29 mouse cellular contexts compared by ENCODE assay signal in genomic region chr2:21129621-21130020, GRCm38 (mm10).
DNase-seq lines count a peak whose midpoint lies in the region; ATAC-seq lines count a peak whose summit lies in the region.
"Had no signal": no experiment of that assay in that cellular context is flagged by ENCODE, and none has a peak within 500 bp of the region (broad histone marks: within the 10 kb centered on the region; RNA-seq: fewer than 3 reads in every experiment).

No protein-coding gene starts in this region.

- H3K27ac ChIP-seq in forebrain, embryonic 14.5 days (ENCODE audit: low read depth, low read length), result no peak overlapping the region
- H3K27ac ChIP-seq in forebrain, embryonic 16.5 days (ENCODE audit: low read length), result no peak overlapping the region
- H3K27ac ChIP-seq: embryonic facial prominence, embryonic 10.5 days; embryonic facial prominence, embryonic 13.5 days; heart, adult 2 months; heart, embryonic 10.5 days; heart, embryonic 13.5 days; hindbrain, embryonic 14.5 days; hindbrain, postnatal 0 days had no signal

- no peaks in the 10 kb centered on the region for H3K27me3 ChIP-seq in forebrain, embryonic 14.5 days (replicated peaks; ENCODE audit: control insufficient read depth, insufficient read depth, low read length)
- H3K27me3 ChIP-seq in forebrain, embryonic 16.5 days (replicated peaks; ENCODE audit: control insufficient read depth, insufficient read depth, low read length), result no peaks in the 10 kb centered on the region
- H3K27me3 ChIP-seq: embryonic facial prominence, embryonic 13.5 days; heart, embryonic 13.5 days; Patski had no signal

- 24% methylated on average over 7 of the region's 7 CpGs for WGBS in forebrain, embryonic 14.5 days
- 32% methylated on average over 7 of the region's 7 CpGs for WGBS in forebrain, embryonic 16.5 days

- H3K9ac ChIP-seq in forebrain, embryonic 14.5 days (ENCODE audit: low read length), result no peak overlapping the region
- H3K9ac ChIP-seq in forebrain, embryonic 16.5 days (replicated peaks; ENCODE audit: low read depth, low read length), result no peak overlapping the region
- H3K9ac ChIP-seq: embryonic facial prominence, embryonic 13.5 days; heart, embryonic 13.5 days; hindbrain, embryonic 14.5 days had no signal

- H3K4me2 ChIP-seq in forebrain, embryonic 14.5 days (ENCODE audit: low read length), result no peak overlapping the region
- no peak overlapping the region for H3K4me2 ChIP-seq in forebrain, embryonic 16.5 days (ENCODE audit: low read length)
- H3K4me2 ChIP-seq: embryonic facial prominence, embryonic 13.5 days; heart, embryonic 13.5 days; hindbrain, embryonic 14.5 days had no signal

- DNase-seq in embryo, embryonic 10 days (ENCODE audit: low spot score), result peak; percentile 10
- no peak for DNase-seq in embryo, embryonic 10.5 days (ENCODE audit: low spot score)
- DNase-seq in forebrain, embryonic 14.5 days (ENCODE audit: low spot score), result peak; percentile 2
- peak; percentile 90 for DNase-seq in Muller cell, postnatal 12 days (ENCODE audit: inconsistent ontology term)
- peak; percentile 24 for DNase-seq in retina, embryonic 14.5 days (ENCODE audit: low spot score)
- no peak for DNase-seq in left cerebral cortex, postnatal 25 days (ENCODE audit: low spot score in 2 of 2)
- DNase-seq in gastrocnemius, adult 8-10 months (ENCODE audit: low spot score in 2 of 2), result no peak
- DNase-seq: adrenal gland, postnatal 10 days; adrenal gland, postnatal 36 days; cerebellum, adult 2 months; cerebellum, adult 9-11 months; cerebellum, postnatal 25 days; gastrocnemius, postnatal 10 days; gastrocnemius, postnatal 36 days; heart, adult 2 months; heart, postnatal 14 days; heart, postnatal 4 days; kidney, adult 18-20 months had no signal

- H3K9me3 ChIP-seq in forebrain, embryonic 14.5 days (replicated peaks; ENCODE audit: control insufficient read depth, low read length), result no peaks in the 10 kb centered on the region
- H3K9me3 ChIP-seq in forebrain, embryonic 16.5 days (ENCODE audit: control insufficient read depth, low read length), result no peaks in the 10 kb centered on the region
- H3K9me3 ChIP-seq: embryonic facial prominence, embryonic 10.5 days; embryonic facial prominence, embryonic 13.5 days; heart, embryonic 10.5 days; heart, embryonic 13.5 days had no signal

- no peaks in the 10 kb centered on the region for H3K4me1 ChIP-seq in forebrain, embryonic 14.5 days (ENCODE audit: control insufficient read depth, insufficient read depth, low read length)
- H3K4me1 ChIP-seq in forebrain, embryonic 16.5 days (replicated peaks; ENCODE audit: control insufficient read depth, insufficient read depth, low read length), result no peaks in the 10 kb centered on the region
- H3K4me1 ChIP-seq: embryonic facial prominence, embryonic 10.5 days; embryonic facial prominence, embryonic 13.5 days; heart, embryonic 10.5 days; heart, embryonic 13.5 days had no signal

- ATAC-seq in forebrain, embryonic 14.5 days, result no peak
- no peak for ATAC-seq in forebrain, embryonic 16.5 days
- ATAC-seq: hindbrain, postnatal 0 days; inflammation-experienced regulatory T-cells, adult 6 months; intestine, embryonic 16.5 days; Patski had no signal

- no peaks in the 10 kb centered on the region for H3K36me3 ChIP-seq in forebrain, embryonic 14.5 days (ENCODE audit: control insufficient read depth, insufficient read depth, low read length)
- H3K36me3 ChIP-seq in forebrain, embryonic 16.5 days (ENCODE audit: control insufficient read depth, insufficient read depth), result no peaks in the 10 kb centered on the region
- H3K36me3 ChIP-seq: embryonic facial prominence, embryonic 10.5 days; embryonic facial prominence, embryonic 13.5 days; heart, embryonic 10.5 days; heart, embryonic 13.5 days had no signal

- no peak overlapping the region for H3K4me3 ChIP-seq in forebrain, embryonic 14.5 days (ENCODE audit: low read depth, low read length)
- H3K4me3 ChIP-seq in forebrain, embryonic 16.5 days (replicated peaks; ENCODE audit: low read length), result no peak overlapping the region
- H3K4me3 ChIP-seq: embryonic facial prominence, embryonic 10.5 days; embryonic facial prominence, embryonic 13.5 days; erythroblast, embryonic 14.5 days; heart, adult 2 months; heart, embryonic 10.5 days; heart, embryonic 13.5 days had no signal

- intact Hi-C loops in left cerebral cortex, postnatal 25 days (cut with DNase I), result no loop called here

Comparison
In these comparisons a context has a peak if more than half of its experiments do, and no peak if none do; other contexts are left out.
1. DNase-seq: peak in embryo, embryonic 10 days (single experiment), forebrain, embryonic 14.5 days (single experiment), Muller cell, postnatal 12 days (single experiment) and retina, embryonic 14.5 days (single experiment); none in embryo, embryonic 10.5 days (single experiment), left cerebral cortex, postnatal 25 days (0 of 2) and gastrocnemius, adult 8-10 months (0 of 2).